Mouse (Mus musculus) hindbrain, postnatal 0 days (tissue): ENCODE measurements around the gene Oas2. TPM values are rescaled to one million over a fixed set of nuclear protein-coding genes. Genes with fewer than 3 reads are reported as not detected.
"Not testable (repeated sequence)": the region's sequence is repeated elsewhere in the genome, so short reads cannot be mapped to it uniquely, and the experiment has no call there.

Experiments used
- ATAC-seq: fragments of 200-750 bp; cut with Nextera tagmentation; 2 replicates; pipeline ENCODE4 v1.8.0; 2017; ENCODE audit warnings: mild to moderate bottlenecking, moderate TSS enrichment, moderate library complexity
- DNase-seq: peaks from one replicate; pipeline ENCODE4 v3.0.0-alpha.2; 2015; ENCODE audit warnings: low spot score
- H3K27ac ChIP-seq: fragments of 300-500 bp; sonication (generic); 2 replicates; pipeline ENCODE4 v1.5.1; 2014; ENCODE audit warnings: mild to moderate bottlenecking
- H3K27me3 ChIP-seq: fragments of 300-500 bp; sonication (generic); 2 replicates; pipeline ENCODE4 v1.6.1; 2014; ENCODE audit warnings: low read length, mixed read lengths; ENCODE audit not compliant: insufficient read depth
- H3K36me3 ChIP-seq: fragments of 300-500 bp; sonication (generic); 2 replicates; pipeline ENCODE4 v1.6.1; 2014; ENCODE audit warnings: low read length, mixed read lengths; ENCODE audit not compliant: insufficient read depth
- H3K4me1 ChIP-seq: fragments of 300-500 bp; sonication (generic); 2 replicates; pipeline ENCODE4 v1.6.1; 2014; ENCODE audit warnings: antibody characterized with exemption, low read length, mixed read lengths; ENCODE audit not compliant: insufficient read depth
- H3K4me2 ChIP-seq: fragments of 300-500 bp; sonication (generic); 2 replicates; pipeline ENCODE4 v1.6.1; 2014; ENCODE audit warnings: low read depth, mild to moderate bottlenecking, low read length, moderate library complexity, mixed read lengths
- H3K4me3 ChIP-seq: fragments of 300-500 bp; sonication (generic); 2 replicates; pipeline ENCODE4 v1.5.1; 2014; ENCODE audit warnings: low read length
- H3K9ac ChIP-seq: fragments of 300-500 bp; sonication (generic); replicated peaks from 2 replicates; pipeline ENCODE4 v1.6.1; 2014; ENCODE audit warnings: mild to moderate bottlenecking, low read length, moderate library complexity, mixed read lengths
- H3K9me3 ChIP-seq: fragments of 300-500 bp; sonication (generic); 2 replicates; pipeline ENCODE4 v1.6.1; 2016; ENCODE audit warnings: low read length, mixed read lengths
- CTCF ChIP-seq: IDR thresholded peaks from 2 replicates; pipeline ENCODE4 v1.5.1; 2016; ENCODE audit warnings: antibody characterized with exemption, control low read depth, low read depth
- WGBS: fragments of 180-500 bp; shearing (Covaris S2); extraction: QIAGEN DNeasy Blood & Tissue Kit; methylation state at CpG from one replicate; pipeline ENCODE4 v1.1.7; 2014; 5-methylcytosine and 5-hydroxymethylcytosine counted together
- polyA plus RNA-seq: library from polyadenylated mRNA; unstranded; fragments of >200 nt; fragmentation: Nextera tagmentation; extraction: Ambion mirVana; gene quantifications from 2 replicates; pipeline ENCODE4 v1.2.1, GENCODE M21; 2015
- total RNA-seq: library from RNA; depleted of rRNA; stranded (reverse); fragments of >200 nt; gene quantifications from 2 replicates; pipeline ENCODE4 v1.2.3, GENCODE M21; 2014; rRNA removed

Gene Oas2
- total RNA-seq (0.43 and 1.3 TPM in 2 replicates), polyA plus RNA-seq (0.24 and 0.45 TPM in 2 replicates)

DNA sequence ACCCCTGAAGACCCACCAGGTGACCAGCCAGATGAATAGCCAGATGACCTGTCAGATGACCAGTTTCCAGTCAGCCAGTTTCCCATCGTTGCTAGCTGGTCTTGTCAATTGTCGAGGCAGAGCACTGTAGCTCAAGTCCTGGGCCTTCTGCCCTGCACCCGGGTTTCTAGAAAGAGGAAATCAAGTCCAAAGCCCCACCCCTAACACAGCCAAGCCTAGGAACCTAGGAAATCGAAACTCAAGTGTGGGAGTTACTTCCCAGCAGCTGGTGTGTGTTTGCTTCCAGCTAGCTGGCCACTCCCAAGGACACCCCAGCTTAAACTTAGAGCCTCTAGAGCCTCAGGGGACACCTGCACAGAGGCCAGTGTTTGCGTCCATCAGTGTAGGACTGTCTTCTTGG lies at the start of gene Oas2:
Gene Oas2 (minus strand): TSS at position 166 of the 400 bp plus-strand sequence.
- Histone ChIP-seq H3K27ac (no peak within 1 kb of the TSS), H3K4me1 (no peaks in the 10 kb centered on the region), H3K4me2 (no peak within 1 kb of the TSS), H3K9ac (no peak within 1 kb of the TSS), H3K9me3 (no peaks in the 10 kb centered on the region), H3K4me3 (no peak within 1 kb of the TSS), H3K36me3 (no peaks in the 10 kb centered on the region), H3K27me3 (no peaks in the 10 kb centered on the region)
- TF ChIP-seq CTCF, result no peak
- WGBS, result 65% methylated on average over 5 of the region's 5 CpGs
- DNase-seq (no peak), ATAC-seq (no peak)

DNA sequence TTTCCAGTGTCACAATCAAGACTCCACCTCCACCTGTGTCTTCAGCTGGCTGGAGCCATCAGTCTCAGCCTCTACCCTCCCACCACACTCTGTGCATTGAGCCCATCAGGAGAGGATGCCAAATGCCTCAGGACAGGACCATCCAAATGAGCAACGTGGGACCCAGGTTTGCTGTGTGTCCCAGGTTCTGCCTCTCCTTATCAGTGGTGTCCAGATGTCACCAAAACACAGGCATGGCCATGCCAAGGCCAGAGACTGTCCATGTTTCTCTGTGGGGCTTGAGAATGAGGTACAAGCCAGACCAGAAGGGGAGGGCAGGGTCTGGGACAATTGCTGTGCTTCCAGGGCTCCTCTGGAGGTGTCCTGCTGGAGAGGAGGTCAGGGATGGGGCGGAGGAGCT lies 49.3 kb upstream of the Oas2 start:
- H3K4me1 ChIP-seq, ATAC-seq, H3K4me3 ChIP-seq, H3K36me3 ChIP-seq, H3K4me2 ChIP-seq, DNase-seq, H3K9ac ChIP-seq, H3K27me3 ChIP-seq, H3K27ac ChIP-seq, H3K9me3 ChIP-seq: not testable (repeated sequence)
- 43% methylated on average over 1 of the region's 2 CpGs for WGBS

DNA sequence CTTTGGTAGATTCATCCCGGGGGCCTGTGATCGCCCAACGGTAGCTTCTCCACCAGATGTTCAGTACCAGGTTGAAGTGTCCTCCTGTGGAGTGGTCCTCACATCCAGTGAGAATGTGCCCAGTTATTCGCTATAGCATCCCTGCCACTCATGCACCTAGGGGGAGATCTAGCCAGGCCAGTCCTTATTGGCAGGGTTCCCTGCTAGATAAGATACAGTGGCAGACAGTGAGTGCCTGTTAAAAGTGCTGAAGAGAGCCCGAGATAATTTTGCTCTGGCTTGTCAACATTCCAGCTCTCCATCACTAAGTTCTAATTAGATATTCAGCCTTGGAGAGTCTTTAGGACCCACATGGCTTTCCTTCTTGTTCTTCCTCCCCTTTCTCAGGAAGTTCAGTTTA lies 48.5 kb upstream of the Oas2 start:
- not testable (repeated sequence) for H3K27me3 ChIP-seq, H3K9me3 ChIP-seq, H3K36me3 ChIP-seq, H3K27ac ChIP-seq, H3K4me3 ChIP-seq, DNase-seq, H3K4me2 ChIP-seq, ATAC-seq, H3K9ac ChIP-seq, H3K4me1 ChIP-seq
- WGBS, result 74% methylated on average over 5 of the region's 5 CpGs

DNA sequence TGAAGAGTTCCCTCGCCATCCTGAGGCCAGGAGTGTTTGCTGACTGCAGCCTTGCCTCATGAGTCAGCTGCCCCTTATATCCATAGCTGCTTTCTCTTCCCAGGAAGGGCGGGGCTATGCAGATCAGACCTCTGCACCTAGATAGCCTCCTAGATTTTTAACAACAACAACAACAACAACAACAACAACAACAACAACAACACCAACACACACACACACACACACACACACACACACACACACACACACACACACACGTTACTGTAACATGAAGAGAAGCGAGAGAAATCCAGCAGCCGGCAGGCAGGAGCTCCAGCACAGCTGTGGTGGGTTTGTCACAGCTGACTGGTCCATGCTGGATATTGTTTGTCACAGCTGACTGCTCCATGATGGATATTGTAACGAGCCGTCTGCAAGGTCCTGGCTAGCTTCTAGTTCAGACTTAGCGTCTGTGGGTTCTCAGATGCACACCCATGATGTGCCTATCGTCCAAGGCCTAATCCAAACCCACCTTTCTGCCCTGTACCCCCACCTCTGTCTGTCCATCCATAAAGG lies 45.9 kb upstream of the Oas2 start, which contains the start of gene Oas1e:
Gene Oas1e (minus strand): TSS at position 51 of the 555 bp plus-strand sequence.
- H3K4me2 ChIP-seq, H3K27me3 ChIP-seq, H3K9ac ChIP-seq, H3K4me3 ChIP-seq, H3K9me3 ChIP-seq, H3K27ac ChIP-seq, H3K36me3 ChIP-seq, H3K4me1 ChIP-seq: not testable (repeated sequence)
- peak; percentile 39 for DNase-seq
- peak; percentile 45; the same call in 1 of the 2 replicates for ATAC-seq
- 39% methylated on average over 9 of the region's 9 CpGs for WGBS

DNA sequence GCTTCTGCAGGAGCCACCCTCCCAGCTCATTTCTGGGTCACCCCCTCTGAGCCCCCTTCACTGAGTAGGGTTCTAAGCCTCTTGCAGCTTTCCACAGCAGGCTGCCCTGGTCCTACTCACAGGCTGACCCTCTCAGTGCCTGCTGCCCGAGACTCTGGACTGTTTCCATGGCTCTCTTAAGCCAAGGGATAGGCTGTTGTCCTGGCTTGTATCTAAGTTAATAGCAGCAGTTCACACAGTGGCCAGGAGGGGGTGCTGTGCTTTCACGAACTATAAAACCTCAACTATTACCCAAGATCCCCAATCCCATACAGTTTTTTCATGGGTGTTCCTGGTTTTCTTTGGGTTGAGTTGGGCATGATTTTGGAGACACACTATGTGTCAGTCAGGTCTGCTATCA lies 43.4 kb upstream of the Oas2 start:
- WGBS, result 25% methylated on average over 2 of the region's 2 CpGs
- H3K27ac ChIP-seq, result no peak overlapping the region
- no peak for ATAC-seq

DNA sequence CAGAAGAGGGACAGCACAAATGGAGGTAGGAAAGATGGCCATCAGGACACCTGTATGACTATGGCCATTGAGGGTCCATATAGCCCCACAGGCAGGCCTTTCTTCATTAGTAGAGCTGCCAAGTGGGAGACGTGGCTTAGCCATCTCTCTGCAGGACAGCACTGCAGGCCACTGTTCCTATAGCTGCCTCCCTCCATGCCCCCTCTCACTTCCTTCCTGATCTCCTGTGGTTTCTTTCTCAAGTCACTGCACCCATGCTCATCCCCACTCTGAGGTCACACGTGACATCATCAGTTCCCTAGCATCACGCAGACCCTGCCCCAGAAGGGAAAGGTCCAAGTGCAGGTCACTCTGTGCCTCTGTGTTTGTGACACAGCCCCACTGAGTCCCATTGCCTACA lies 37.4 kb upstream of the Oas2 start:
- Histone ChIP-seq H3K4me1 (no peaks in the 10 kb centered on the region), H3K9me3 (no peaks in the 10 kb centered on the region), H3K27ac (no peak overlapping the region), H3K4me2 (no peak overlapping the region), H3K9ac (no peak overlapping the region), H3K27me3 (no peaks in the 10 kb centered on the region), H3K4me3 (no peak overlapping the region), H3K36me3 (no peaks in the 10 kb centered on the region)
- 49% methylated on average over 3 of the region's 3 CpGs for WGBS
- no peak for TF ChIP-seq CTCF
- DNase-seq (no peak), ATAC-seq (no peak)

More for the DNA sequence above, 43.4 kb upstream of the Oas2 start:
- H3K4me3 ChIP-seq, result no peak overlapping the region
- no peaks in the 10 kb centered on the region for H3K36me3 ChIP-seq
- H3K9me3 ChIP-seq, result no peaks in the 10 kb centered on the region
- TF ChIP-seq CTCF, result peak; percentile 76
- H3K4me2 ChIP-seq, result no peak overlapping the region
- no peaks in the 10 kb centered on the region for H3K4me1 ChIP-seq
- peak; percentile 55 for DNase-seq
- H3K9ac ChIP-seq, result no peak overlapping the region
- no peaks in the 10 kb centered on the region for H3K27me3 ChIP-seq

DNA sequence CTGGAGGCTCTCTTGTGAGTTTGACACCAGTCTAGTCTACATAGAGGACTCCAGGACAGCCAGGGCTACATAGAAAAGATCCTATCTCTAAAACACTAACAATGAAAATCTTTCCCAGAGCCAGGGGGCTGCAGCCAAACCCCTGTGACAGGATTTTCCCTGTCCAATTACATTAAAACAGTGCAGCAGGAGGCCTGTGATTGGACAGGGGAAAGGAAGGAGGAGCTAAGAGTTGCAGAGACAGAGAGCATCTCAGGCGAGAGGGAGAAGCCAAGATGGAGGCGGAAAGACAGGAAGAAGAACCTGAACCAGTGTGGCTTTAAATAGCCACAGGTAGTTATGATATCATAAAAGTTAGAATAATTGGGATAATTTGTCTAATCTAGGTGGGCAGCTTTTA lies 32.8 kb upstream of the Oas2 start:
- Histone ChIP-seq H3K4me1 (no peaks in the 10 kb centered on the region), H3K9ac (no peak overlapping the region), H3K9me3 (no peaks in the 10 kb centered on the region), H3K4me3 (no peak overlapping the region), H3K36me3 (no peaks in the 10 kb centered on the region), H3K27me3 (no peaks in the 10 kb centered on the region), H3K4me2 (no peak overlapping the region), H3K27ac (no peak overlapping the region)
- TF ChIP-seq CTCF, result no peak
- WGBS, result 74% methylated on average over 2 of the region's 2 CpGs
- DNase-seq, result no peak
- ATAC-seq, result no peak
